Mouse (Mus musculus) megakaryocyte, adult 5-6 weeks (primary cell): ENCODE data around the gene Olfml2b. TPM values are rescaled to one million over a fixed set of nuclear protein-coding genes. Genes with fewer than 3 reads are reported as not detected.
A peak's percentile ranks its signal among the peaks of the same experiment; 100 is the strongest.

Experiments used
- ATAC-seq: 2 replicates; pipeline ENCODE4 v1.8.0; 2016; ENCODE audit warnings: mild to moderate bottlenecking, inconsistent platforms; ENCODE audit not compliant: poor library complexity, severe bottlenecking
- total RNA-seq, 2 experiments: library from RNA; stranded (forward) in 1 of 2; stranded (reverse) in 1 of 2; fragments of 153-499, 151-499 nt in 1 of 2; fragments of 221-1000, 200-1000 nt in 1 of 2; gene quantifications; 2 replicates each; pipeline versions ENCODE4 v1.2.3 to v1.2.4; 2015 to 2017

The Olfml2b gene
- total RNA-seq, 2 experiments from 2014 or later = 9.0 to 10.8 TPM

DNA sequence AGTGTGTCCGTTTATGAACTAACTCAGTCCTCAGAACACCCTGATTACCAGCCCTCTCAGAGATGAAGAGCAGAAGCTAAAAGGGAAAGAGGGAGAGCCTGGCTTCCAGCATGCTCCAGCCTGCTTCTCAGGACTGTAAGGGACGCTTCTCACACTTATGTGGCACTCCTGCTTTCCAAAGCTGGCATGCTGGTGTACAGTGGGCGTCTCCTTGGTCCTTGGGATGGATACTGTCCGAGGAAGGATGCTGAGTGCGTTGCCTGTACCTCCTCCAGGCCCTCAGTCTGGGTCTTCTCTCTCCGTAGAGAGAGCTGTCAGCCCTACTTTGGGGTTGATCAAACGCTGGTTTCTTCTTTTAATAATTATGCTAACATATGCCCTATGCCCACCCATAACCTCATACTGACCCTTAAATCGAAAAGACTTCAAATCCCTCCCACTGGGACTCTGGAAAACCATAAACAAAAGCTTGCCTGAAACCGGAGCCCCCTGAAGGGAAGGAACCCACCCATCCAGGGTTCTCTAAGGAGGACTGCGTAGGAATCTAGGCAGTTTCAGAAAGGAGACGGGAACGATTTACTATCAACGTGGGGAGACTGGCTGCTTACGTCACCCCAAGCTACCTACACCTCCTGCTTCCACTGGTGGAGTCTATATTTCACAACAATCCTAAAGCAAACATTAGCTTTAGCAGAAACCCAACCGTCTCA, 1.7 kb downstream of the Olfml2b start:
- no peak for ATAC-seq

DNA sequence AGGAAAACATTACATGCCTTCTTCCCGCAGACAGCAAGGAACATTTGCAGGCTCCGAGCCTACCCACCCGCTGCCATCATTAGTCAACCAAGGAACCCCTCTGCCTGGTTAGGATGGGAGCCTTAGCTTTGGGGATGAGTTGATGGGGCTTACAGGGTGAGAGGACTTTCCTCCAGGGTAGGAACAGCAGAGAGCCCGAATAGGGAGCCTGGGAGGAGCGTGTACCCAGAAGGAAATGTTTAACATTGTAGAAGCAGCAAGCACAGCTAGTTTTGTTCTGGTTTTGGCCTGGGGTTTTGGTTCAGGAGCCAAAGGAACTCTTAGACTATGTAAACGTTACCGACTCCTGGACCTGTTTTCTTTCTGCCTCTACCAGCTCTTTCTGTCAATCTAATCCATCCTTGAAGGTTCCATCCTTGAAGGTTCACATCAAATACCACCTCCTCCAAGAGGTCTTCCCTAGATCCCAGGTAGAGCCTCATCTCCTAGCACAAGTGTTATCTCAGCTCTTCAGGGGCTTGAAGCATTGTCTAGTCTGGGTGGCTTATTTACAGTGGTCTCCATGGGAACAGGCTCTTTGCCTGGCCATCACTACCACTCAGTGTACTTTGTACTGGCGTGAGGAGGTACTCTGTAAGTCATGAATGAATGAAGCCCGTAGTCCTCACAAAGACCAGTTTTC, 2.4 kb downstream of the Olfml2b start:
- ATAC-seq = no peak

DNA sequence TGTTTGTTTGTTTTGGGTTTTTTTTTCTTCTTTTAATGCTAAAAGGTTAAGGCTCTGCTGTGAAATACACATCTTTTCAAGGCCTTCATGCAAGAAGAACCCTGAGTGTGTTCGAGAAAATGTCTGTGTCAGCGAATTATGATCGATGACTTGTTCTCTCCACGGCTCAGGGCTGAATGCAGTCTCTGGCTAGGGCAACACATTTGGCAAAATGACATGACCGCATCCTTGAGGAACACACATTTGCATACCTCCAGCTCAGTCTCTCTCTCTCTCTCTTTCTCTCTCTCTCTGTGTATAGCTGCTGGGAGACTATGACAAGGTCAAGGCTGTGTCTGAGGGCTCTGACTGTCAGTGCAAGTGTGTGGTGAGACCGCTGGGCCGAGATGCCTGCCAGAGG, 3.0 kb downstream of the Olfml2b start:
- ATAC-seq = no peak

DNA sequence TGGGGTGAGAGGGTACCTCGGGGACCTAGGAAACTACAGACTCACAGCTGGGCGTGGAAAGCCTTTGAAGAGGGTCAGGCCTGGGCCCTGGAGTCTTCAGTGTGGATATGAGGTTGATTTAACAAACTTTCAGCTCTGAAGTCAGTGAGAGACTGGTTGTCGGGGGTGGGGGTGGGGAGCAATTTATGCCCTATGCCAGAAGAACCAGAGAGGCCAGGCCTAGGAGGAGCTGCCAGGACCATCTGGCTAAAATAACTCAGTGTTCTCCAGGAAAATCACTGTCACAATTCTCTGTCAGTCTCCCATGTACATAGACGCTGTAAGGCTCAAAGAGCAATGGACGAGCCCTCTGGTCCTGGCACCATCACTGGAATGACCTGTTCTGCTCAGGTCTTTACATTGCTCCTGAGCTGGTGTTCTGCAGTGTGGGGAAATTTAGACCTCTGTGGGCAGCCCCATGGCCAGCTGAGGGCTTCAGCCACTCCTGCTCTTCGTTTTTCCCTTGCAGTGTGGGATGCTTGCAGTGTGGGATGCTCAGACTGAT, 3.7 kb downstream of the Olfml2b start:
- no peak for ATAC-seq

DNA sequence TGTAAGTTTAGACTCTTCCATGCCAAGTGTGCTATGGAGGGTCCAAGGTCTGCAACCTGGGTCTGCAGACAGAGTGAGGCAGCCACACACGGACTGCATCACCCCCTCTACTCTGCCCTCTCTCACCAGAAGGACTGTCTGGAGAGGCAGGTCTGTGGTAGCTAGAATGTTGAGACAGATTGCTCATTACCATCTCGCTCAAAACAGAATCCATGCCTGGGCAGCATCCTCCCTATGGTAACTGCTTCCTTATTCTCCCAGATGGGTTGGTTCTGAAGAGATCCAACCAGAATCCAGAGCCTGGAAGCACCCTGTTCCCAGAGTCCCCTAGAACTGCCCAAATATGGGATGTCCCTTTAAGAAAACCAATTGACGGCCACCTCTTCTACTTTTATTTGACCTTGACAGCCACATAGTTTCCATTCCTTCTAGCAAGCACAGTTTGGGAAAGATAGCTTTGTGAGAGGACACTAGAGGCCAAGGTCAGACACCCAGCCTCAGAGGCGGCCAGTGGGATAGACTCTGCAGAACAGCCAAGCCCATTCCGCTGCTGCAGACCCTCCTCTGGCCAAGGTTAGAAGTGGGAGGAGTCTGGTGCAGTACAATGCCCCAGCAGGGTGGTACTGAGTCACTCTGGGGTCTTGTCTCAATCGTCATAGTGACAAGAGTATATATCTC, 6.9 kb downstream of the Olfml2b start:
- ATAC-seq = no peak

DNA sequence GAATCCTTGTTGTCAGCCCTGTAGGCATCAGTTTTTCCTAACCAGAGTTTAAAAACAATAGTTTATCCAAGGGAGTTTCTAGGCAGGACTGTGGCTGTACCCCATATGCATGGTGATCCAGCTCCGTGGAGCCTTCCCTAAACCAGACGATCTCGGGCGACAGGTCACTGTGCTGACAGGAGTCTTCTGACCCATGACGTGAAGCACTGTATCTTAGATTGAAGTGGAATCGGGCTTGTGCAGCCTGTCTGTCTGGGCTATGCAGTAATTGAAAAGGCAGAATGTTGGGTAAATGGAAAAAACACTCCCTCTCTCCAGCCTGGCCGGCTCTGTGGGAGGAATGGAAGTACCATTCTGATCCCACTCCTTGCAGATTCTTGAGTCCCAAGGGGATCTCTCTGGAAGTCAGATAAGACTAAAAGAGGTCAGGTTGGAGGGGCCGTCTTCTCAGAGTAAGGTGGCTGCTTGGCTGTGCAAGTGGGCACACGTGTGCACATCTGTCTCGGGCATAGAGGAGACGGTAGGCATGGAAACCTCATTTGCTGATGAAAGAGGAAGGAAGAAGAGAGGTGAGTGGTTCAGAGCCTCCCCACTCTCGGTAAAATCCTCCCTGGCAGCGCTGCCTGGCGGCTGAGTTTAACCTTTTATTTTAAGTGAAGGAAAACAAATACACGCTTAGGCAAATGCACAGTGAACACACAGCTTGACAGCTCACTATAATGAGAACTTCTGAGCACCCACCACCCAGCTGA, 7.8 kb downstream of the Olfml2b start:
- ATAC-seq = peak; percentile 40; the same call in 1 of the 2 replicates

DNA sequence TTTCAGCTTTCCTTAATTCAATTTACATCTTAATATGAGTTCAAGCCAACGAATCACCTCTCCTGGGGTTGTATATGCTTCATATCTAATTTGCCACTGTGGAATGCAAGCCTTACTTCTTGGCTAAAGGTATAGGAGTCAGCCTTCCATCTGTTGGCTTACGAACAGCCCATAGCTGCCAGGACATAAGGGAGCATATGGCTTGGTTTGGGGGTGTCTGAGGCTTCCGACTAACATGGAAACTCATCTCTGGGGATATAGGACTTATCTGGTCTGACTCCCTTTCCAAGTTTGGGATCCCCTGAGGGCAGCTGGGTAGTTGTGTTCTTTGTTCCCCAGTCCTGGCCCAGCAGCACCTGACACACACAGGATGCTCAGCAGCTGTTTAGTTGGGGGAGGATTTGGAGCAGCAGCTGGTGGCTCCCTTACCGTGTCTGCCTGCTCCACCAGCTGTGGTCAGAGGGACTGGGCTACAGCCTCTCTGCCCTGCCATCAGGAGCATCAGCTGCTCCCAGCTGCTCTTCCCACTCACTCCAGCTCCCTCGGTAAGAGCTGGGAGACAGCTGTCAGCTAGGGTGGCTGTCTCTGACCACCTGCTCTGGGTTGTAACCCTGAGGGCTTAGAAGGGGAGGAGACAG, 11.1 kb downstream of the Olfml2b start:
- no peak for ATAC-seq

DNA sequence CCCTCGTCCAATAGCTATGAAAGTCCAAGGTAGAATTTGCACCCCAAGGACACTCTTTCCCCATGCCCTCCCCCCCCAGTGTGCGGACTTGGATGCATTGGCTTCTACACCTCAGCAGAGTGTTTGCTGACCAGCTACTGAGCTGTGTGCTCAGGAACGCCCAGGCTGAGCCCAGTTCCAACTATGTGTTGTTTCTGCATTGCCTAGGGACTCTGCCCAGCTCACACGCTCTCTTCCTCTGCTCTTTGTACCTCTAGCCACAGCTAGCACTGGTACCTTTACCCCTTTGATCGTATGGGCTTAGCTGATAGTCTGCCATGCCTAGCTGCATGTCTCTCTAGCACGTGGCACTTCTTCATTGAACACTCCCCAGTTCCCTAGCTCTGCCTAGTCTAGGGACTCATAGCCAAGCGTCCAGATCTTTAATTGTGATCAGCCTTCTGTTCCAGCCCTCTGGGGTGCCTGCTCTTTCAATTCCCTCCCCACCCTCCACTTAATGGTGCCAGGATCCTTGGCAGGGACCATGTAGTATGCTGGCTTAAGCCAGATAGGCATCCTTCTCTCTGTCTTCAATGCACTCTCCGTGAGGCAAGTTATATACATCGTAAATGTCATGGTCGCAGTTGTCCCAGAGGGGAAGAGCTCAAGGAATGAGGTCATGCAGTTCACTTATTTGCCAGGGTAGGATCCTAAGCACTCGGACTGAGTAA, 12.3 kb downstream of the Olfml2b start:
- no peak for ATAC-seq

DNA sequence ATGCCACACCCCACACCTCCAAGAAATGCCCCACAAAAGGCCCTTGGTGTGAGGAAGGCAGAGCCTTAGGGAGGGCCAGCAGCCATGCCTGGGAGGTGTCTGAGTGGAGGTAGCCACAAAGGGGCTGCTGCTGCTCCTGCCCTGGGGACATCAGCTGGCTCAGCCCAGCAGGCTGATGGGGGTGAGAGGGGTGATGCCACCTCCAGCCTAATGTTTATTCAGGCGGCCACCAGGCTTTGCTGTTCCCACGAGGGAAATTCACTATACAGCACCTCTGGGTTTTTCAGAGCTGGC, 12.8 kb downstream of the Olfml2b start:
- ATAC-seq = no peak

DNA sequence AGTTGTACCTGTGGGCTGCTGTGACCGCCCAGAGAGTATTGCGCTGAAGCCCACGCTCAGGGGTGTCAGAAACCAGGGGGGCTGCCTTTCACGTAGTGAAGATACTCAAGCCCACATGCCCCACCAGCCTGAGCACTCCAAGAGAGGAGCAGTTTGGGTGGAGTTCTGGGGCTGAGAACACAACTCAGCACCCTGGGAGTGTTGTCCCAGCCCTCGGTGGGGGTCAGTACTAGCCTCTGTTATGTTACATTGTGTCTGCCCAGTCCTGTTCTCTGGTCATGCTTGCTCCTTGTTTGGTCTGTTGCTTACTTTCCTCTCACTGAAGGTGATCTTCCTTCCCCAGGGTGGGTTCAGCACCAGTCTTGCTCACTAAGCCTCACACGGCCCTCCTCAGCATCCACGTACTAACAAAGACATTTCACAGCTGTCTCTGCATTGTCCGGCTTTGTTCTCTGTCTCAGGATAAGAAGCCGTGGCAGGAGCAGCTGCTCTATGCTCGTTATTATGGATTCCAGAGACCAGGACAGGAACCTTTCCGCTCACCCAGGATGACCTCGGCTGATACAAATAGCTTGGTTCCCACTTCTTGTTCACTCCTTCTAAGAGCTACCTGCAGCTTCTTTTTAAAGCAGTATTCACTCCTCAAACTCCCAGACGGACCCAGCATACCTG, 13.4 kb downstream of the Olfml2b start:
- ATAC-seq = no peak

DNA sequence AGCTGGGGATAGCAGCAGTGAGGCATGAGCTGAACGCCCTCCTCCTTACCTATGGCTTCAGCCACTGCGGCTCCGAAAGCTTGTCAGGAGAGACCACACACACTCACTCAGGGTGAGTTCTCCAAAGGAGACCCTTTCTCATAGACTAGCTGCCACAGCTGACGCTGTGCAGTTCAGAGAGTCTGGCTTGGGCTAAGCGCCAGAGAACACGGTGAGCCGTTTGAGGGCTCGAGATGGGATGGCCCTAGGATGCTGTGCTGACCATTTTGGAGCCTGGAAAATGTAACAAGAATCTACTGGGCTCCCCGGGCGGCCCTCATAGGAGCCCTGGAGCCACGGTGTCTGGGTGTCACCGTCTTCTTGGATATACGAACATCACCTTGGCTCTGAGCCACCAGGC, 14.9 kb downstream of the Olfml2b start:
- no peak for ATAC-seq

DNA sequence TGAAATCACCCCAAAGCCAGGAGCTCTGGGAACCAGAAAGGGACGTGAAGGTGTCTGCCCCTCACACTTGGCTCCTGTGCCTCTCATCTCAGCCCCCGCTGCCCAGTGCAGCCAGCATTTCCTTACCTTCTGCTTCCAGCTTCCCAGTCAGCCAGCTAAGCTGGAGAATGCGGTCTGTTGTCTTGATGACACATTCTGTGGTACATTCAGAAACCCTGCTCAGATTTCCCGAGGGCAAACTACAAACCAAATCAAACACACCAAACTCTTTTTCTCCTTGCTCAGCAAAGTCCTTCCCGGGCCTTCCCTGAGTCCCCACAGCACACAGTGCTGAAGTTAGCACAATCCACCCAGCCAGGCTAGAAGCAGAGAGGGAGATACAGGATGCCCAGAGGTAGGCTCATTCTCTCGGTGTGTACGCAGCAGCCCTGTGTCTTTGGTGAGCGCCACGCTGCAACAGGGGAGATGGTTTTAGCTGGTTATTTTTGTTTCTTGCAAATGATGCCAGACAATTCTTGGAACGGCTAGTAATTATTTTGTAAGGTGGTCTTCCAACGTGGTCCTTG, 20.4 kb downstream of the Olfml2b start:
- ATAC-seq = no peak

DNA sequence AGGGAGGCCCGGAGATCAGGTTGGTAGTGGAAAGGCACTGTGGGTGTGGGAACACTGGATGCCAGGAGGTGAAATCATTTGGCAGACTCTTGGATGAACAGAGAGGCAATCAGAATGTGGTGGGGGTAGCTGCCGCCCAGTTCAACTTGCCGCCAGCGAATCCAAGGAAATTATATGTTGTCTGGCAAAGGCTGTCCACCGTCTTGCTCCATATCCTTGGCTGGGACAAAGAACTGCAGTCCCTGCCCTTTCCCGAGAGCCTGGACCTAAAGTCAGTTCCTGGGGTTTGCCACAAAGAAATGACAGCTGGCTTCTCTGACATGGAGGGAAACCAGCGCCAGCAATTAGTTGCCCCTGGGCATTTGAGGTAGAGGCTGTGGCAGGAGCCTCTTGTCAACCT, 20.9 kb downstream of the Olfml2b start:
- ATAC-seq = no peak

DNA sequence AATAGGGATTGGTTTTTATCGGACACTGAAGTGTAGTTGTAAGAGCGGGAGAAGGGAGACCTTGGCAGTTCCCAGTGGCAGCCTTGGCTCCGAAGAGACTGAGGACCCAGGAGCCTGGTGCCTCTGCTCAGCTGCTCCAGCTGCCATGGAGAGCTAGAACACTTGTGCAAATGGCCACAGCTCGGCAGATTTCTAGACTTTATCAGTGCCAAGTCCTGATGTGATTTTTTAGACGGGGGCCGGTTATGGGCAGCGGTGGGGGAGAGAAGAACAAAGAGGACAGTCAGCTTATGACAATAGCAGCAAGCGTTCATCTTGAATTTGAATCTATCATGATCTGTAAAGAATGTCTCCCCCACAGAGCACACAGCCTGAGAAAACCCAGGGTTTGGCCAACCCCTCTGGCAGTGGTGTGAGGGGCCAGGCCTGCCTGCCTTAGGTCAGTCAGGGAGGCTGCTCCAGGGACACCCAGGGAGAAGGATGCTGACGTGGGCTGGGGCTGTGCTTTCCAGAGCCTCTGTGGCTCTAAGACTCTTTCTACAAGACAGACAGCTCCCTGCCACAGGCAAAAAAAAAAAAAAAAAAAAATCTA, 29.9 kb downstream of the Olfml2b start:
- no peak for ATAC-seq

DNA sequence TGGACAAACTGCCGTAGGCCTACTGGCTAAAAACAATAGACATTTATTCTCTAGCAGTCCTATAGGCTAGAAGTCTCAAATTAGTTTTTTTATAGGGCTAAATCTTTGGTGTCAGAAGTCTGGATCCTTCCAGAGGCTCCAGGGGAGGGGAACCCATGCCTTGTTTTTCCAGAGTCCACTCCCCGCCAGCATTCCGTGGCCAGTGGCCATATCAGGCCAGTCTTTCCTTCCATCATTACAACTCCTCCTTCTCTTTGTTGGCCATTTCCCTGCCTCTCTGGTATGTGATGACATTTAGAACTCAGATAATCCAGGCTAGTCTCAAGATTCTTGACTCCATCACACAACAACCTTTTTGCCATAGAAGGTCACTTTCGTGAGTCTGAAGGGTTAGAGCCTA, 33.3 kb downstream of the Olfml2b start:
- no peak for ATAC-seq

DNA sequence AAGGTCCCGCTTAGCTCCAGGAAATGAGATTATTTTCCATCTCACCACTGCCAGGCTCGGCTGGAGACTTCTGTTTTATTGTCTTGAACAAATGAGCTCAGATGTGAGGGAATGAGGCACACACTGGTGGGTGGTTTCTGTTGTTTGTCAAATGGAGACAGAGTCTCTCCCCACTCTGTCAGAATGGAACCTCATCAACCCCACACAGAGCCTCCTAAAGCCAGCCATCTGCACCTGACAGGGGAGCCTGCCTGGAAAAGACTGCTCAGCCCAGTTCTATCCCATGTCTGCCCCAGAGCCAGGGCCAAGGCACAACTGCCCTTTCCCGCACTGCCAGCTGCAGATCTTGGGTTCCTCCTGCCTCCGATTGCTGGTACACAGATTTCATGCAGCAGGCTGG, 34.5 kb downstream of the Olfml2b start:
- no peak for ATAC-seq

DNA sequence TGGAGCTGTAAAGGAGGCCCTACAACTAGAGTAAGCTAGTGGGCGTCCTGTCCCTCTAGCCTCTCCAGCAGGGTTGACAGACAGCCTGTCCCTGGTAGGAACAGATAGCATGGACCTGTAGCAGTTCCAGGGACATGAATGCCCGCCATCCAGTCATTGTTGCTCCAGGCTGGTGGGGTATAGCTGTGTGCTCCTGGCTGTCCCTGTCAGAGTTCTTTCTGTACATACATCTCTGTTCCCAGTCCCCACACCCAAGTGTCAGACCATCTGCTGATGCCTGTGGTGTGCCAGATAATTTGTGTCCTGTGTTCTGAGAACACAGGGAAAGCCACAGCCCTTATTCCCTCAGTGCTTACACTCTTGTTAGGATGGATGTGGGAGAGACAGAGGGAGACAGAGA, 35.3 kb downstream of the Olfml2b start:
- ATAC-seq = no peak

DNA sequence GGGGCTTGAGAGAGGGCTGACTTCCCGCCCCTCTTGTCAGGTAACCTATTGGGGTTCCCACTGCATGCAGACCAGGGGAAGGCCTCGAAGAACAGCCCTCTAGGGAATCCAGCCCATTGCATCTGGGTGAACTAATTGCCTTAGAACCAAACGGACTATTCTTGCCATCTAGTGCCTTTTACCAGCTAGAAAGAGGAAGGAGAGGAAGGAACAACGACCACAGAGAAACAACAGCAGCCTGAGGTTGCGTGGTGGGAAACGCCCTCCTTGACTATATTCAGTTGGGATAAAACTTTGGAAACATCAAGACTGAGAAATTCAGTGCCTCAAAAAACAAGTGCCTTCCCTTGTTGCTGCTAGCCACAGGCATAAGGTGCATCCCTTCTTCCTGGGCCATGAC, 39.5 kb downstream of the Olfml2b start:
- ATAC-seq = peak; percentile 92

DNA sequence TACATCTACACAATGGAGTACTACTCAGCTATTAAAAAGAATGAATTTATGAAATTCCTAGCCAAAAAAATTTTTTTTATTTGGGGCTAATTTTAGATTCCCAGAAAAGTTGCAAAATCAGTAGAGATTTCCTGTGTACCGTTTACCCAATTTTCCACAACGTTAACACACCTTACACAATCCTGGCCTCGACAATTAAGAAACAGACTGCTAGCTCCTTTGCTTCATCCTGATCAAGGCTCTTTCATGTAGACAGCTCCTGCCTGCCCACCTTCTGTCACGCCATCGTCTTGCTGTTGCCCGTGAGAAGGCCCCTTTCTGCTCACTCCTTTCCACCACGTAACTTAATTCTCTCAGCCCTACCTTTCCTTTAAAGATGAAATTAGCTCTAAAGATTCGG, 45.4 kb downstream of the Olfml2b start:
- ATAC-seq = peak; percentile 59; the same call in 1 of the 2 replicates
